Mouse (Mus musculus) ES-Bruce4 (cell line): ENCODE data around the gene Plekhg2.

Experiments used
- CTCF ChIP-seq: IDR thresholded peaks from one replicate; pipeline ENCODE4 v1.8.1; 2011; ENCODE audit warnings: low read depth, low read length
- POLR2A ChIP-seq: IDR thresholded peaks from one replicate; pipeline ENCODE4 v1.8.1; 2011; ENCODE audit warnings: low read length; ENCODE audit not compliant: insufficient read depth

- TF ChIP-seq POLR2A (no peak), CTCF (no peak)
Measured at GRCm38 (mm10) chr7:28390331-28390730, 17.9 kb upstream of the Plekhg2 start.
